Mouse (Mus musculus) fibroblast of lung, adult 2 months (primary cell): ENCODE measurements around the gene Eif3k.
A peak's percentile ranks its signal among the peaks of the same experiment; 100 is the strongest.

ENCODE experiments used
- DNase-seq: peaks from one replicate; pipeline ENCODE4 v3.0.0-alpha.2; 2011; ENCODE audit warnings: low read depth

Eif3k gene

GRCm38 (mm10) chr7:28959505-28960045 lies 22.1 kb downstream of the Eif3k start:
- DNase-seq, result no peak

GRCm38 (mm10) chr7:28958770-28959169 lies 22.9 kb downstream of the Eif3k start:
- DNase-seq, result no peak

- DNase-seq, result no peak
Observed at GRCm38 (mm10) chr7:28957997-28958725, 23.5 kb downstream of the Eif3k start.

GRCm38 (mm10) chr7:28957286-28957685 lies 24.4 kb downstream of the Eif3k start:
- no peak for DNase-seq

GRCm38 (mm10) chr7:28956270-28956669 lies 25.4 kb downstream of the Eif3k start:
- no peak for DNase-seq

GRCm38 (mm10) chr7:28955295-28955897 lies 26.3 kb downstream of the Eif3k start:
- no peak for DNase-seq

GRCm38 (mm10) chr7:28954773-28955172 lies 26.9 kb downstream of the Eif3k start:
- no peak for DNase-seq

GRCm38 (mm10) chr7:28953476-28954376 lies 27.9 kb downstream of the Eif3k start:
- no peak for DNase-seq

GRCm38 (mm10) chr7:28952786-28953185 lies 28.9 kb downstream of the Eif3k start:
- peak; percentile 99 for DNase-seq

- no peak for DNase-seq
Observed at GRCm38 (mm10) chr7:28951764-28952163, 29.9 kb downstream of the Eif3k start.

GRCm38 (mm10) chr7:28950346-28951037 lies 31.2 kb downstream of the Eif3k start:
- no peak for DNase-seq

GRCm38 (mm10) chr7:28949298-28949697 lies 32.4 kb downstream of the Eif3k start:
- no peak for DNase-seq

GRCm38 (mm10) chr7:28948746-28949145 lies 32.9 kb downstream of the Eif3k start:
- no peak for DNase-seq

GRCm38 (mm10) chr7:28946271-28946610 lies 35.4 kb downstream of the Eif3k start:
- no peak for DNase-seq

GRCm38 (mm10) chr7:28945416-28946270 lies 36.0 kb downstream of the Eif3k start:
- DNase-seq, result no peak

GRCm38 (mm10) chr7:28944756-28945415 lies 36.8 kb downstream of the Eif3k start:
- no peak for DNase-seq

- no peak for DNase-seq
Observed at GRCm38 (mm10) chr7:28943451-28944180, 38.0 kb downstream of the Eif3k start.

GRCm38 (mm10) chr7:28941542-28941941 lies 40.1 kb downstream of the Eif3k start:
- DNase-seq, result no peak

GRCm38 (mm10) chr7:28941129-28941528 lies 40.5 kb downstream of the Eif3k start:
- no peak for DNase-seq
